Comparison of ENCODE assay signal across 8 mouse cellular contexts in genomic region chr17:73108888-73109259, GRCm38 (mm10). TPM values are rescaled to one million over a fixed set of nuclear protein-coding genes. Genes with fewer than 3 reads are reported as not detected.
DNase-seq lines count a peak whose midpoint lies in the region; ATAC-seq and TF ChIP-seq lines count a peak whose summit lies in the region.

No protein-coding gene starts in this region.

- H3K4me3 ChIP-seq in heart, adult 2 months, result peak overlapping the region; percentile 75; the same call in 1 of the 2 replicates
- peak overlapping the region in 2 of 3 experiments; percentile 18 to 93 for H3K4me3 ChIP-seq in CH12.LX (replicated peaks in 1 of 3; ENCODE audit: low read depth in 2 of 3, low read length in 2 of 3, poor library complexity in 1 of 3)
- H3K4me3 ChIP-seq in hindbrain, embryonic 10.5 days, result peak overlapping the region; percentile 92
- peak overlapping the region; percentile 70; the same call in 1 of the 2 replicates for H3K4me3 ChIP-seq in liver, postnatal 0 days (ENCODE audit: low read depth, low read length)
- no peak overlapping the region for H3K4me3 ChIP-seq in thymus, adult 2 months (ENCODE audit: control insufficient read depth, insufficient read depth, low read length)

- intact Hi-C loops in heart, adult 2 months (cut with DNase I), result loop anchor here (5.0 kb wide), 3 partner anchors 118 to 272 kb away; partner anchors contain the start of gene Ypel5

- TF ChIP-seq POLR2A in heart, adult 2 months (IDR thresholded peaks at IDR 0.05; ENCODE audit: insufficient read depth, low read depth, low read length), result no peak
- no peak for TF ChIP-seq POLR2A in CH12.LX (IDR thresholded peaks at IDR 0.05; ENCODE audit: low read depth, low read length)
- no peak for TF ChIP-seq POLR2A in thymus, adult 2 months (IDR thresholded peaks at IDR 0.05; ENCODE audit: control insufficient read depth, extremely low read depth, insufficient read depth, low read length, poor library complexity)

- no peak for TF ChIP-seq RAD21 in CH12.LX (IDR thresholded peaks at IDR 0.05; ENCODE audit: low read depth, low read length)

- DNase-seq in heart, adult 2 months, result no peak
- no peak for DNase-seq in heart, adult 9 months (ENCODE audit: low spot score in 2 of 2)
- DNase-seq in CH12.LX (ENCODE audit: extremely low read depth), result no peak
- DNase-seq in hindbrain, embryonic 10.5 days (ENCODE audit: low spot score), result no peak
- DNase-seq in liver, postnatal 0 days, result no peak
- no peak for DNase-seq in urinary bladder, postnatal 25 days (ENCODE audit: low spot score)
- DNase-seq in thymus, adult 2 months, result no peak
- no peak for DNase-seq in ovary, postnatal 36 days (ENCODE audit: low spot score)

- dilution Hi-C loops in CH12.LX (cut with MboI; ENCODE audit: extremely low pct_ligation_motif_present, extremely low pct_unique_long_range_greater_than_20kb, low sequenced_read_pairs), result no loop called here

- no peaks in the 10 kb centered on the region for H3K36me3 ChIP-seq in heart, adult 2 months (ENCODE audit: control insufficient read depth, insufficient read depth, low read length)
- peaks cover 0 to 6% of the 10 kb centered on the region in 2 experiments for H3K36me3 ChIP-seq in CH12.LX (replicated peaks in 1 of 2; ENCODE audit: control insufficient read depth in 1 of 2, insufficient read depth in 1 of 2, low read length in 1 of 2)
- H3K36me3 ChIP-seq in hindbrain, embryonic 10.5 days, result no peaks in the 10 kb centered on the region
- no peaks in the 10 kb centered on the region for H3K36me3 ChIP-seq in liver, postnatal 0 days (replicated peaks; ENCODE audit: insufficient read depth, low read length)
- no peaks in the 10 kb centered on the region for H3K36me3 ChIP-seq in thymus, adult 2 months (ENCODE audit: control insufficient read depth, insufficient read depth, low read length)

- in situ Hi-C loops in CH12.LX (cut with MboI; ENCODE audit: low pct_ligation_motif_present, low pct_unique_long_range_greater_than_20kb, low sequenced_read_pairs), result no loop called here

- TF ChIP-seq CTCF in heart, adult 2 months (IDR thresholded peaks at IDR 0.05), result no peak
- no peak for TF ChIP-seq CTCF in CH12.LX (conservative IDR thresholded peaks at IDR 0.05 in 1 of 2, IDR thresholded peaks at IDR 0.05 in 1 of 2; ENCODE audit: low read depth in 2 of 2, low read length in 2 of 2)
- no peak for TF ChIP-seq CTCF in liver, postnatal 0 days (IDR thresholded peaks at IDR 0.05; ENCODE audit: low read depth)
- no peak for TF ChIP-seq CTCF in thymus, adult 2 months (IDR thresholded peaks at IDR 0.05; ENCODE audit: borderline replicate concordance, control insufficient read depth, extremely low read depth, insufficient read depth, low read length, poor library complexity)

- H3K27me3 ChIP-seq in heart, adult 2 months (ENCODE audit: control insufficient read depth, insufficient read depth, low read length), result no peaks in the 10 kb centered on the region
- peaks cover 9% of the 10 kb centered on the region for H3K27me3 ChIP-seq in CH12.LX (replicated peaks)
- no peaks in the 10 kb centered on the region for H3K27me3 ChIP-seq in hindbrain, embryonic 10.5 days (ENCODE audit: insufficient read depth, poor library complexity, severe bottlenecking)
- no peaks in the 10 kb centered on the region for H3K27me3 ChIP-seq in liver, postnatal 0 days (ENCODE audit: insufficient read depth, low read length)
- H3K27me3 ChIP-seq in thymus, adult 2 months (ENCODE audit: control insufficient read depth, insufficient read depth, low read length), result no peaks in the 10 kb centered on the region

- no peak for TF ChIP-seq EP300 in heart, adult 2 months (IDR thresholded peaks at IDR 0.05; ENCODE audit: insufficient read depth, low read depth, low read length)
- no peak for TF ChIP-seq EP300 in CH12.LX (IDR thresholded peaks at IDR 0.05; ENCODE audit: low read length)
- no peak for TF ChIP-seq EP300 in liver, postnatal 0 days (IDR thresholded peaks at IDR 0.05; ENCODE audit: low read depth)

- no peak overlapping the region for H3K9ac ChIP-seq in heart, adult 2 months (ENCODE audit: low read depth, low read length)
- no peak overlapping the region for H3K9ac ChIP-seq in CH12.LX (ENCODE audit: insufficient read depth, low read depth)
- no peak overlapping the region; the same call in 1 of the 2 replicates for H3K9ac ChIP-seq in liver, postnatal 0 days (replicated peaks)

- 67% methylated on average over 7 of the region's 7 CpGs for WGBS in heart, adult 2 months
- 86% methylated on average over 7 of the region's 7 CpGs for WGBS in hindbrain, embryonic 10.5 days
- 77% methylated on average over 7 of the region's 7 CpGs for WGBS in liver, postnatal 0 days (ENCODE audit: insufficient replicate concordance)
- 85% methylated on average over 7 of the region's 7 CpGs for WGBS in thymus, adult 2 months

- H3K4me2 ChIP-seq in CH12.LX (ENCODE audit: insufficient read depth, low read depth, poor library complexity, severe bottlenecking), result peak overlapping the region; percentile 88; the same call in 1 of the 2 replicates
- H3K4me2 ChIP-seq in liver, postnatal 0 days (ENCODE audit: low read depth, low read length), result peak overlapping the region; percentile 81

- H3K4me1 ChIP-seq in heart, adult 2 months (ENCODE audit: control insufficient read depth, insufficient read depth, low read length), result peaks cover 4% of the 10 kb centered on the region
- peaks cover 0 to 16% of the 10 kb centered on the region in 2 experiments; a peak in 2 of 4 replicates for H3K4me1 ChIP-seq in CH12.LX (ENCODE audit: control insufficient read depth in 1 of 2, insufficient read depth in 2 of 2)
- H3K4me1 ChIP-seq in hindbrain, embryonic 10.5 days (replicated peaks), result peaks cover 23% of the 10 kb centered on the region
- peaks cover 10% of the 10 kb centered on the region for H3K4me1 ChIP-seq in liver, postnatal 0 days (ENCODE audit: insufficient read depth)
- peaks cover 11% of the 10 kb centered on the region for H3K4me1 ChIP-seq in thymus, adult 2 months (replicated peaks; ENCODE audit: control insufficient read depth, insufficient read depth, low read length)

- no peaks in the 10 kb centered on the region for H3K79me2 ChIP-seq in heart, adult 2 months (replicated peaks; ENCODE audit: control insufficient read depth, insufficient read depth, low read length)
- no peaks in the 10 kb centered on the region; the same call in 1 of the 2 replicates for H3K79me2 ChIP-seq in CH12.LX (replicated peaks; ENCODE audit: control insufficient read depth, extremely low read depth, insufficient read depth, poor library complexity, severe bottlenecking)

- no peaks in the 10 kb centered on the region for H3K9me3 ChIP-seq in CH12.LX (replicated peaks; ENCODE audit: low read length)
- no peaks in the 10 kb centered on the region for H3K9me3 ChIP-seq in hindbrain, embryonic 10.5 days
- H3K9me3 ChIP-seq in liver, postnatal 0 days (ENCODE audit: low read length), result no peaks in the 10 kb centered on the region

- no peak overlapping the region; the same call in 1 of the 2 replicates for H3K27ac ChIP-seq in heart, adult 2 months
- no peak overlapping the region for H3K27ac ChIP-seq in CH12.LX (ENCODE audit: insufficient read depth, low read depth)
- no peak overlapping the region for H3K27ac ChIP-seq in hindbrain, embryonic 10.5 days
- no peak overlapping the region for H3K27ac ChIP-seq in liver, postnatal 0 days (ENCODE audit: low read depth)
- no peak overlapping the region for H3K27ac ChIP-seq in thymus, adult 2 months (ENCODE audit: control insufficient read depth, insufficient read depth, low read length)

- no peak for ATAC-seq in liver, postnatal 0 days

TF ChIP-seq in CH12.LX, 34 proteins besides CTCF, POLR2A, EP300 and RAD21:
- no peak for TF ChIP-seq MEF2A (IDR thresholded peaks at IDR 0.05; ENCODE audit: borderline replicate concordance, low read depth, low read length)
- TF ChIP-seq JUND (conservative IDR thresholded peaks at IDR 0.05; ENCODE audit: low read depth, low read length), result no peak
- no peak for TF ChIP-seq POLR2AphosphoS2 (IDR thresholded peaks at IDR 0.05; ENCODE audit: low read depth, low read length)
- no peak for TF ChIP-seq ZC3H11A (IDR thresholded peaks at IDR 0.05; ENCODE audit: low read depth, low read length)
- TF ChIP-seq HCFC1 (IDR thresholded peaks at IDR 0.05; ENCODE audit: low read depth, low read length), result no peak
- TF ChIP-seq CHD2 (IDR thresholded peaks at IDR 0.05; ENCODE audit: low read length), result no peak
- TF ChIP-seq ETS1 (conservative IDR thresholded peaks at IDR 0.05; ENCODE audit: low read depth, low read length), result no peak
- no peak for TF ChIP-seq NRF1 (IDR thresholded peaks at IDR 0.05; ENCODE audit: low read depth, low read length)
- no peak for TF ChIP-seq TCF12 (IDR thresholded peaks at IDR 0.05; ENCODE audit: low read depth, low read length)
- no peak for TF ChIP-seq ELF1 (IDR thresholded peaks at IDR 0.05; ENCODE audit: low read depth, low read length)
- no peak for TF ChIP-seq TBP (conservative IDR thresholded peaks at IDR 0.05; ENCODE audit: low read depth, low read length)
- no peak for TF ChIP-seq ZKSCAN1 (IDR thresholded peaks at IDR 0.05; ENCODE audit: borderline replicate concordance, low read depth, low read length)

RNA-seq across cellular contexts. Expression of gene Lclat1, which starts 1.1 kb away (rescaled TPM):
- total RNA-seq in heart, adult 2 months (2021), result 100 to 1,000 TPM; 100 to 104 TPM
- 30.2 and 65.1 TPM in 2 replicates for polyA plus RNA-seq in heart, adult 2 months (2012; rRNA removed)
- total RNA-seq in CH12.LX (2012; rRNA removed) (6.2 and 7.0 TPM in 2 replicates), CH12.LX (2014; rRNA removed) (5.1 and 6.3 TPM in 2 replicates)
- polyA plus RNA-seq in CH12.LX (2012; ENCODE audit: insufficient read length, low read depth), result 7.7 and 9.6 TPM in 2 replicates
- polyA plus RNA-seq in hindbrain, embryonic 10.5 days (2016; fragmentation: Nextera tagmentation; extraction: Ambion mirVana), result 9.8 and 10.5 TPM in 2 replicates
- polyA plus RNA-seq in liver, postnatal 0 days (2015; fragmentation: Nextera tagmentation; extraction: Ambion mirVana), result 2.2 and 2.5 TPM in 2 replicates
- 5.4 and 6.4 TPM in 2 replicates for polyA plus RNA-seq in thymus, adult 2 months (2012; rRNA removed)
